Mouse (Mus musculus): ENCODE measurements around the gene Prokr2. TPM values are rescaled to one million over a fixed set of nuclear protein-coding genes. Genes with fewer than 3 reads are reported as not detected.

Gene Prokr2
- total RNA-seq, 2 experiments from 2014 or later, result 6.6 to 7.4 TPM

Other genes starting within 250 kb of the Prokr2 start
- 10 to 100 TPM; 78.4 to 79.9 TPM for gene Slc23a2, start 240.3 kb downstream of the Prokr2 start, total RNA-seq (2021)
- 10 to 100 TPM; 24.1 to 26.0 TPM for gene Tmem230, start 137.6 kb downstream of the Prokr2 start, total RNA-seq (2021)
- gene Pcna, start 132.1 kb downstream of the Prokr2 start, total RNA-seq (2021), result 10 to 100 TPM; 55.0 to 59.2 TPM
- gene Cds2, start 122.3 kb downstream of the Prokr2 start, total RNA-seq (2021), result 100 to 1,000 TPM; 165 to 168 TPM
- 100 to 1,000 TPM in 1 of 2 experiments, 10 to 100 TPM in 1; 99.4 to 112 TPM for gene Gpcpd1, start 202.3 kb upstream of the Prokr2 start, total RNA-seq (2021)